Mouse (Mus musculus) kidney, adult 11 months (tissue): ENCODE results near the gene Uba3.

Experiments
- DNase-seq: peaks from one replicate; pipeline ENCODE4 v3.0.0; 2022

The Uba3 gene

DNA sequence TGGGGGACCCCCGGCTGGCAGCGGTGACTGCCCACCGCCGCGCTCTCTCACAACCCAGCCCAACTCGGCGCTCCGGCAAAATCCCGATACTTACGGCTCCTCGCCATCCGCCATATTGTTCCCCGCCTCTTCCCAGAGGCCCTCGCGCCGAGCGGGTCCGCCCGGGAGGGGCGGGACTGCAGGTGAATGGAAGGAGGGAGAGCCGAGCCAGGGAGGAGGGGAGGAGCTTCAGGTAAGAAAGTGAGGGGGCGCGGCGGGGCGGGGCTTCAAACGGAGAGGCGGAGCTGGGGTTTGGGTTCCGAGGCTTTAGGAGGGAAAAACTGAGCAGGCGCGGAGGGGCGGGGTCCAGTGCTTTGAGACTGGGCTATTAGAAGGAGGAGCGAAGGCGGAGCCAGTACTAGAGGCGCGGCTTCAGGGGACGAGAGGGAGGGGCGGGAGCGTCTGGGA lies at the start of gene Uba3:
Gene Uba3 (minus strand): TSS at position 209 of the 447 bp plus-strand sequence.
- DNase-seq = peak; percentile 98

DNA sequence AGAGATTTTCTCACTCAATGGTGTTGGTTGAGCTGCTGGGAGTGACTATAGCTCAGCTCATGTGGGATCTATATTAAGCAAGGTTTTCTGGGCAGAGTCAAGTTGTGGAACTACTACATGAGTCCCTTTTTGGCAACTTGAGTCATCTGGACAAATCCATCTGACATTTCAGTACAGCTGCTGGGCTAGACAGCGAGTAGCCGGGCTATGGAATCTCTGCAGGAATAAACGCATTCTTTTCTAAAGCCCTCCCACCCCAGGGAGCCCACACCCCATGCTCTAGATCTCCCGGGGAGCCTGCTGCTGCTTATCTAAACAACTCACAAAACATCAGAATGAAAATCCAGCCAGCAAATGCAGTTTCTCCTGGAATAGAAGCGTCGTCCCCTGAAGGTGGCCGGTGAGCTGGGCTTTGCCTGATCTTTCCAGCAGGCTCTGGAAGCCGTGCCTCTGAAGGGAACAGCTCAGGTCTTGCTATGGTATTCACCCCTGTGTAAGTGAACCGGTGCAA lies 47.3 kb upstream of the Uba3 start, which contains the start of gene Lmod3:
Gene Lmod3 (minus strand): TSS at position 49 of the 511 bp plus-strand sequence.
- peak; percentile 46 for DNase-seq

DNA sequence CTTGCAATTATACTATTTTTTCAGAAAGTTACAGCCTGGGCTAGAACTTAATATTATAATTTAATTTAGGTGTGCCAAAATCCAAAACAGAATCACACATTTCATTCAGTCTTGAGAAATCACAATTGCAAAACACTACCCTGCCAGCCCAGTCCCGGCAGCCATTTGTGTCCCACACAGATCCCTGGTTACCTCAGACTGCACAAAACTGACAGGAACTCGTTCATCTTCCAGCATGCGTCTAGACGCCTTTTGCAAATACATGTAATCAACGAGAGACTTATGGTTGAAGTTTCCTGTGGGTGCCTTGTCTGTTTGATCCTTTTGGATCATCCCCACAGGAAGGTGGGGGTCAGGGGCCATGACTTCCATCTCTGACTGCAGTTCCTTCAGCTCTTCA lies 46.6 kb upstream of the Uba3 start:
- DNase-seq = no peak

DNA sequence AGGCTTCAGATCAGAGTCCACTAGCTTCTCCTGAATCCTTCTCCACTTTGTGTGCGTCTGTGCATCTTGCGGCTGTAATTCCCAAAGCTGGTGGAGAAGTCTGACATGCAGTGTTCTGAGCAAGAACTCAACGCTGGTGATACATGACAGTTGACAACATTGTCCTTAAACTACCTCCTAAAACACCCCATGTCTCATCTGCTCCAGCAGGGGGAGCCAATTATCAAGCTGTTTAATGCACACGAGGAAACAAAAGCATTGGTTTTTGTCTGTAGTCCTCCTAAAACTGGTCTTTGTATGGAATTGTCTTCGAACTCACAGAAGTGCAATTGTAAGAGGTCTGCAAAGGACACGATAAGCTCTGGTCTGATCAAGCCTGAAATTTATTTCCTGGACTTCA lies 45.5 kb upstream of the Uba3 start:
- DNase-seq = peak; percentile 27

DNA sequence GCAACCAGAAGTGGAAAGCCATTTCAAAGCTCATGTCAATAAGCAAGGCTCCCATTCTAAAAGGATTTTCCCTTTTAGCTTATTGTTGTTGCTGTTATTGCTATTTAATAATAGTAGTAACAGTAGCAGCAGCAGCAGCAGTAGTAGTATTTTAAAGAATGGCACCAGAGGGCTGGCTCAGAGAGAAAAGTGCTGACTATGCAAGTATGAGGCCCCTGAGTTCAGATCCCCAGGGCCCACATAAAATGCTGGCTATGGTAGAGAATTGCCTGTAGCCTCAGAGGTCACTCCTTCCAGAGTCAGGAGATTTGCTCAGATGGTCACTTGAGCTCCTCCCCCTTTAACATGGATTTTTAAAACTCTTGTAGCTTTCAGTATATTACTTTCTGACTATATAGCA lies 39.8 kb upstream of the Uba3 start:
- DNase-seq = no peak

DNA sequence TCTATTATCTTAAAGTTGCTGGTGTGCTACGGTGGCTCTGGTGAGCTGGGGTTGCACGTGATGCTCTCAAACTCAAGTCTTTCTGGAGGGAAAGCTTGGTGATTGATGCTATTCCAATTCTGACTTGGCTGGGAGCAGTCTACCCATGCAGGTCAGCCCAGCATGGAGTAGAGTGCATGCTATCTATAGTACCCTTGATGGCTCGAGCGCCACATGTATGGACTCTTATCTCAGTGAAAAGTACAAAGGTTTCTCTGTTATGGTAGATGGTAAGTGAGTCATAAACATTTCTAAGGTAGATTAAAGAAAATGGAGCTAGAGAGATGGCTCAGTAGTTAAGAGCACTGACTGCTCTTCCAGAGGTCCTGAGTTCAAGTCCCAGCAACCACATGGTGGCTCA lies 37.1 kb upstream of the Uba3 start:
- DNase-seq = no peak

DNA sequence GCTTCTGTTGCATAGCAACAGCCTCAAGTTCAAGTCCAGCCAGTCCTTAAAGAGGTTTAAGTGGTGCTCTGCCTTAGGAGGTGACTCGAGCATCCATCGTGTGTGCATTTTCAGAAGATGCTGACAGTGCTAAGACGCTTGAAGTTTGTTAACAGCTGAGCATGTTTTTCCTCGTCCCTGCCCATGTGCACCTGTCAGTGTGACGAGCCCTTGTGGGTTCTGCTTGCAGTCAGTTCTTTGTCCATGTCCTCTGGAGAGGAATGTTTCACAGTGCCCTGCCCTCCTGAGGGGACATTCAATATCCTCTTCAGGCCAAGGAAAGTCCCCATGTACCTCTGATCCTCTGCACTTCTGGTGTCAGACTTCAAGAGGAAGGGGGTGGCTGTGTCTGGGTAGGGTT lies 34.6 kb upstream of the Uba3 start:
- DNase-seq = no peak

DNA sequence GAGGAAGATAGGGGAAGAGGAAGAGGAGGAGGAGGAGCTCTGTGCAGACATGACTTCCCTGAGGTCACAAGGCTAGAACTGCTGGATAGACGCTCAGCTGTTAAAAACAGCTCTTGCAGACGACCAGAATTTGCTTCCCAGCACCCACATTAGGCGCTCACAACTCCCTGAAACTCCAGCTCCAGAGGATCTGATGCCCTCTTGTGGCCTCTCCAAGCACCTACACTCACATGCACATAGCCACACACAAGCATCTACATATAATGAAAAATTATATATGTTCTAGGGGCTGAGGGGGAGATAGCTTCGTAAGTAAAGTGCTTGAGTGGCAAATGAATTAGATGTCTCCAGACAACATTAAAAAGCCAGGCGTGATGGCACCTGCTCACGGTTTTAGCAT lies 33.9 kb upstream of the Uba3 start:
- no peak for DNase-seq

DNA sequence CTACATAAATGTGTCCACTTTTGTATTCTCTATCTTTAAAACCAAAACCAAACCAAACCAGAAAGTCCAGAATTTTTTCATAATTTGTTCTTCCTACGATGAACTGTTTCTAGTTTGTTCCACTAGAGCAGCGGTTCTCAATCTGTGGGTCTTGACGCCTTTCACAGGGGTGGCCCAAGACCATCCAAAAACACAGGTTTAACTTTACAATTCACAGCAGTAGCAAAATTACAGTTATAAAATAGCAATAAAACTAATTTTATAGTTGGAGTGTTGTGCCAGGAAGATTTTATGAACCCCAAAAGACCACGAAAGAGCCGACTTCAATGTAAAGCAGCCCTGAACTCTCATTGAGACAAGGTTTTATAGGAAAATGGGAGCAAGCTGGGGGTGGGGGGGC lies 30.6 kb upstream of the Uba3 start:
- DNase-seq = no peak

DNA sequence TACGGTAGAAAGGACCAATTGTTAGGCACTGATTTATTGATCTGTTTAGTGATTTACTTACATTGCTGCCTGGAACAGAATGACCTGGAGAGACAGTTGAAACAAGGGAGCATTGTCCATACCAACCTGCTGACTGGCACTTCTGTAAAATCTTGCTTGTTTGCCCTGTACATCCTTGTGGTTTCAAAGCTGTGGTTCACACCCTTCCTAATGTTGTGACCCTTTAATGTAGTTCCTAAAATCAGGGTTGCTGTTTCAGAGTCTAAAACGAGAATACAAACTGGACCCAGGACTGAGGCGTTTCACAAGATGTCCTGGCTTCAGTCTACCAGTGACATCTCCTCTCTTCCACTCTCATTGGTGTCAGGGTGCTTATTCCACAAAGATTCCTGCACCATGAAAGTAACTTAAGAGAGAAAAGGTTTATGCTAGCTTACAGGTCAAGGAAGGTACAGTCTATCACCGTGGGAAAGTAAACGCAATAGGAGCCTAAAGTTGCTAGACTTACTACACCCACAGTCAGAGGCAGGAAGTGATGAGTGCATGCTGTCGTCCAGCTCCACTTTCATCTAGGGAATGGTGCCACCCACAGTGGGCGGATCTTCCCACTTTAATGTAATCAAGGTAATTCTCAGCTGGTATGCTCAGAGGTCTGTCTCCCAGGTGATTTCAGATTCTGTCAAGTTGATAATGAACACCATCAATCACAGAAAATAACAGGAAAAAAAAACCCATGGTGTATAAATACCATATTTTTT lies 29.6 kb upstream of the Uba3 start:
- DNase-seq = no peak

DNA sequence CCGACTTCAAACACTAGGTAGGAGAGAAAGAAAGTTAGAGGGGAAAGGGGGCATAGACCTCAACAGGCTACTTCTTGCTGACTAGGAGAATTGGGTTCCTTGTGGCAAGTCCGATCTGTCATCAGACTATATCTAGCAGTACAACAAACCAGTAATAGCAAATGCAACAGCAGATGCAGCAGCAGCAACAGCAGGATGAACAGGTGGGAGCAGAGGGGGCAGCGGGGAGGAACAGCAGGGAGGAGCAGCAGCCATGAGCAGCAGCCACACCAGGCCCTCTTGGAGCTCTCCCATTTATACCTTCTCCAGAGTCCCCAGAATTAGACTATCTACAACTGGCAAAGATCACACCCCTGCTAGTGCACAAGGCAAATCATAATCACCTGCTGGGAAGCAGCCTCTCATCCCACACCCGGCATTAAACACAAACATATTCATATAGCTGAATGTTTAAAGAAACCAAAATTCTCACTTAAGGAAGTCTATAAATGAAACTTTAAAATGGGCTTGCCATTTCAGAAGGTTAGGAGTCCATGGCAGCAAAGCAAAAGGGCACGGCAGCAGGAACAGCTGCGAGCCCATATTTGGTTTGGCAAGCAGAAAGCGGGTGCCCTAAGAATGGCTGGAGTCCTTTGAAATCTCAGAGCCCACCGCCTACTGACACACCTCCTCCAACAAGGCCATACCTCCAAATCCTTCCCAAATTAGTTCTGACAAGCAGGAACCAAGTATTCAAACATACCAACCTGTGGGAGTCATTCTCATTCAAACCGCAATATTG lies 21.8 kb upstream of the Uba3 start:
- no peak for DNase-seq

DNA sequence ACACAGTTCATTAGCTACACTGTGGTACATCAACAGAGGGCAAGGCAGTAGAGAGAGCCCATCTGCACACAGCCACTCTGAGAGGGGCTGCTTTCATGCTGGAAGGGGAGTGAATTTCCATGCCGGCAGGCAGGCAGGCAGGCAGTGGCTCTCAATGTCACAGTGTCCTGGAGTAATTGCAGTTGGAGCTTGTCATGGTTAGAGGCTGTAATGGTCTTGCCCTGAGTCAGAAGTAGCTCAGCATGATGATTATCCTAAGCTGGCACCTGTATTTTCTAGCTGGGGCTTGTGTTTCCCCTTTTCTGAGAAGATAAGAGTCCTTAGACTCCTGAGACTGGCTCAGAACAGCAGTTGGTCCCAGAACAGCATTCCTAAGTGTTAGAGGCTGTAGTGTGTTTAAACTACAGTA lies 20.6 kb upstream of the Uba3 start:
- peak; percentile 34 for DNase-seq

DNA sequence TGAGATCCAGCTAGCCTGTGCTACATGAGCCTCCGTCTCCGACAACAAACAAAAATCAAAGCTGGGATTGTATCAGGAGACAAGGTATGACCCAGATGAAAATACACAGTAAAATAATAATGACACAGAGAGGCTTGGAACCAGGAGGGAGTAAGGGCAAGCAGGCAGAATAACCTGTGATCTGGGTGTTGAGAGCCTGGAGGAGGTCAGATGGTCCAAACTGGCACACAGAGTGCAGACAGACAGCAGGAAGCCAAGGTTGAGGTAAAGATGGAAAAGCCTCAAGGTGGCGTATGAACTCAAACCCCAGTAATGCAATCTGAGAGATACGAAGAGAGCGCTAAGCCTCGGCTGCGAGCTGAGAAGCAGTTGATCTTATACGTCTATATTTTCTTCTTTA lies 19.1 kb upstream of the Uba3 start:
- no peak for DNase-seq

DNA sequence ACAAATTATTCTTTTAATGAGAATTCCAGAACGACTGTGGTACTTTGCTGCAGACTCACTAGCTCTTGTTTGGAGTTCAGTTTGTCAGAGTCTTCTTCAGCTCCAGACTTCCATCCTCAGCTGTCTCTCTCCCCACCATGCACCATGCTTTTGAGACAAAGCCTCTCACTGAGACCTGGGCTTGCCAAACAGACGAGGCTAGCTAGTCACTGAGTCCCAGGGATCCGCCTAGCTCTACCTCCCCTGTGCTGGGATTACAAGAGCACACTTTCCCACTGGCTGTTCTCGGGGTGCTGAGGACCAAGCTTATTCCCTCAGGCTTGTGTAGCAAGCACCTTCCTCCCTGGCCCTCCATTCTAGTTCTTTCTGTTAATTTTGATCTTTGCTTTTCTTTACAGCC lies 18.1 kb upstream of the Uba3 start:
- DNase-seq = no peak

DNA sequence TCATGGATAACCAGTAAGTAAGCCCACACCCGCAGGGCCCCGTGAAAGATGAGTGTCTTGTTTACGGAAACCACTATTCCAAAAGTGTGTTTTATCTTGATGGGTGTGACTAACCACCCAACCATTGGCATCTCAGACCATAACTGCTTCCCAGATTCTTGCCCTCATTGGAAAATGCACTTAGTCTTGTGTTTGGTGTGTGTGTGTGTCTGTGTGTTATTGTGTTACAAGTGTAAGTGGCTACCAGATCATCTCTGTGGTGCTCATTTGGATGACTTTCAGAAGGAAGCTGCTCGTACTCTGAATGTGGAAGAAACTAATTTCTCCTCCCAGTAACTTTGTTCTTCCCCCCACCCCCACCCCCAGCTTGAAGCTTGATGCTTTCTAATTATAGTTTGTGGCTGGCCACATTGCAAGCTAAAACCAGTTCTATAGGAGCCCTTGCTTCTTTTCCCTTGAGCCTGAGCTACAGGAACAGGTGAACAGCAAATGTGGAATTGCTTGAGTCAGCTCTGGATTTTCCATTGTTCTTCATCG lies 17.6 kb upstream of the Uba3 start:
- DNase-seq = no peak

DNA sequence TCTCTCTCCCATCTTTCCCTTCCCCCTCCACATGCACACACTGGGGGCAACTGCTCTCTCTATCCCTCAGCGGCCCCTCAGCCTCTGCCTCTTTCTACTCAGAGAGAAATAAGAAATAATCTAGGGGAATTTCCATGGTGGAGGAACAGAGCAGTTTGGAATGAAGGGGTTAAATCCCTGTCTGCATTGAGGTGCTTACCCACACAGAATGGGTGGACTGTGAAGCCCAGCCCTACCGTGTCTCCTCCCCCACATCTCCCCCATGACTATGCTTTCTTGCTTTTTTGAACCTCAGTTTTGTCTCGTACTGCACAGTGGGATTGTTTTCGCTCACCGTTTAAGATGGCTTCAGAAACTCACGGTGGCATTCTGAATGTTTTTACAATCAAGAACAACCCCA lies 16.9 kb upstream of the Uba3 start:
- no peak for DNase-seq

DNA sequence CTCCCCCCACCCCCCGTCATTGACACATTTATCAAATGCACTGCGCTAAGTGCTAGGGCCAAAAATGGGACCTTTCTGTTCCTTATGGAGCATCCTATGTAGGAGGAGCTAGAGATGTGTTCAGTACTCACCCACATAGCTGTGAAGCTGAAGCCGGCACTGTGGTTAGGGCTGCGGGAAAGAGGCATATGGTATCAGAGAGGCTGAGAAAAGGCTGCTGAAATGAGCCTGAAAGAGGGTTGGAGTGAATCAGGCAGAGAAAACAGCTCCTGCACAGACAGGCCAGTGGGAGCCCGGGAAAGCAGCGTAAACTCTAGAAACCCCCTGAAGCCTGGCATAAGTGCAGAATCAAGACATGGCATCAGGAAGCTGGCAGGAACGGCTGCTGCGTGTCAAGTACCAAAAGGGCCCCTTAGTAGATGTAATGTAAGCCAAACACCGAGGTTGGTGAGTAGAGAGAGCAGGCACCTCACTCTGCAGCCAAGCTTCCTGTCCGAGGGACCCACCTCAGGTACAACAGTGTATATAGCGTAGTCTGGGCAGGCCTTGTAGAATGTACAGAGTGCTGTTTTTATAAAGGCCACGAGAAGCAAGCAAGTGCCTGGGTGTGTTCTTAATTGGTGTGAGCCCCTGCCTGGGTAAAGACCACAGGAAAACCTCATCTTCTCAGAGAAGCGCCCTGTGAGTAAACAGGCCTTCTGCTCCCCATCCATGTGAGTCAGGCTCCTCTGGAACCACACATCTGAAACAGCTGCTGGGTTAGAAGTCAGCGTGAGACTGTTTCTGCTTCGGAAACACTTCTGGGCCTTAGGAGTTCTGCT lies 16.0 kb upstream of the Uba3 start:
- DNase-seq = no peak

DNA sequence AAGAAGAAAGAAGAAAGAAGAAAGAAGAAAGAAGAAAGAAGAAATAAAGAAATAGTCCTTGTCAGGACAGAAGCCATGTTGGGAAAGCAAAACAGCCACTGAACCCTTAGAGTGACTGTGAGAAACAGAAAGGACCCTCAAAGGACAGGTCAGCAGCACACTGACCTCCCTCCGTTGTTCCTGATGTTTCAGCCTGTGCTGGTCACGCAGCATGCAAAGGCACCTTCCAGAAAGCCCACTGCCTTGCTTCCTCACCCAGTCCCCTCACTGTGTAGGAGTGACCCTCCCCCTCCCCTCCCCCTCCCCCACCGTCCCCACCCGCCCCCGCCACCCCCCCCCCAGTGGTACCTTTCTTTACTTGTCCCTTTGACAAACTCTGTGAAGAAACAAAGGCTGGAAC lies 15.2 kb upstream of the Uba3 start:
- no peak for DNase-seq

DNA sequence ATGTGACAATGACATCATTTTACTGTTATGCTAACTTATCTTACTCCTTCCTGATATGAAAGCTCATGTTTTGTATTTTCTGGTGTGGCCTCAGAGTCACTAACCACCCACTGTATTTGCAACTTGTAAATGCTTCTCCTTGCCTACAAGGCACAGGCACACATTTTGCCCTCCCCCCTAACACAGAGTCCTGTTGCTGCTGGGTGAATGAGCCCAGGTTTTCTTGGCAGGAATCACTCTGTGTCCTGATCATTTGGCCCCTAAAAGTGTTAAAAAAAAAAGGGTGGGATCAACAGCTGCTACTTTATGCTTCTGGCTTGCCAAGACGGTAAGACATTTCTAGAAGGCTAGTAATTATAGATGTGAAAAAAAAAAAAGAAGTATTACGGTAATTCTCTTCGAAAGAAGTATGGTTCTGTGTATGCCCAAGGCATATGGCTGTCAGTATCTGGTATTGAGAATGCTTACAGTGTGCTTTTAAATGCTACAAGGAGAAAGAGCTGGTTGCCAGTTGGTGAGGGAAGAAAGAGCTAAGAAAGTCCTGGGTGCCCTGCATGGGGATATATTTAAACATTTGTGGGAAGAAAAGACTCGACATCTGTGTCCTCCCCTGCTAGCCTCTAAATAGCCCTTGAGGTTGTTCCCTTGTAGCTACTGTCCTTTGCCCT lies 10.8 kb upstream of the Uba3 start:
- no peak for DNase-seq

DNA sequence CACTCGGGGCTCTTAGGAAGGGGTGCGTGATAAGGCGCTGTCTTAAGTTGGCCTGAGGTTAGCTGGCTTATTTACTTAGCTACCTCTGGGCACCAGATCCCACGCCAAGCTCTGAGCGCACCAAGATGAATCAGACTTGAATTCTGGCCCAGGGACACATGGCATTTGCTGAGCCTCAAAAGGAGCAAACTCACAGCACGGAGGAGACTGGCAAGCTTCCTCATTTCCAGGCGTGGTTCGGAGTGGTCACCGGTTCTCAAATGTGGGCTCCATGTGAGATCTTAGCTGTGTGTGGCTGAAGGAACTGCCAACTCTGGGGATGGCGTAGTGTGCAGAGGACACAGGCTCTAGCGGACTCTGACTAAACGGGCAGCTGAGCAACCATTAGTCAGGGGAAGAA lies 6.5 kb upstream of the Uba3 start:
- peak; percentile 34 for DNase-seq

DNA sequence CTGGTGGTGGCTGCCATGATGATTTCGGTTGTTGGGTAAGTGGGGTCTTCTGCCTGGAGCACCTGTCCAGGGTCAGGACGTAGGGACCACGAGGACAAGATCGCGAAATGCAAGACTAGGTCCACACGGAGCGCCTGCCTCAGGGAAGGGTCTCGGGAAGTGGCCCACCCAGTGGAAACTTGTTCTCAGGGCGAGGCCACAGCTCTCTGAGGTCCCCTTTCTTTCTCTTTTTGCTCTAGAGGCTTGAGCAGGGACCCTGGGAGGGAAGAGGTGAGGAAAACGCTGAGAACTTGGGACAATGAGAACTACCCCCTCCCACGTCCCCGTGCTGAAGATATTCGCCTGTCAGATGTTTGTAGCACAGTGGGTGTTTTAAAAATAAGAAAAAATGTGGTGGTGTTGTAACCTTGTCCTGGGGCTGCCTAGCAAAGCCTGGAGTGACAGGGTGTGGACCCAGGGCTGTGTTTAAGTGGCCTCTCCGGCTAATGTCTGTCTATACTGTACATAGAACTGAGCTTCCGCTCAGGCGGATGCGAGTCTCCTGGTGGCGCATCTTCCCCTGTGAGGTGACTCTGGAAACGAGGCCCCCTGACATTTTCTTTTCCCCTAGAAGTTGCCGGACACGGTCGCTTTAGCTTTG lies 5.6 kb upstream of the Uba3 start:
- no peak for DNase-seq
